Mouse (Mus musculus) C2C12 (cell line): ENCODE results near the gene Sgca.
A peak's percentile ranks its signal among the peaks of the same experiment; 100 is the strongest.

Experiments
- CTCF ChIP-seq: IDR thresholded peaks from one replicate; pipeline ENCODE4 v1.5.1; 2011; ENCODE audit not compliant: control insufficient read depth, insufficient read depth, insufficient read length
- MAX ChIP-seq: IDR thresholded peaks from one replicate; pipeline ENCODE4 v1.6.1; 2011; ENCODE audit warnings: mild to moderate bottlenecking, control low read depth
- MYOG ChIP-seq: IDR thresholded peaks from one replicate; pipeline ENCODE4 v1.6.1; 2011; ENCODE audit not compliant: control insufficient read depth, insufficient read length; ENCODE audit errors: extremely low read depth
- USF1 ChIP-seq: IDR thresholded peaks from one replicate; pipeline ENCODE4 v1.6.1; 2011; ENCODE audit warnings: low read depth, mild to moderate bottlenecking, control low read depth, moderate library complexity

DNA sequence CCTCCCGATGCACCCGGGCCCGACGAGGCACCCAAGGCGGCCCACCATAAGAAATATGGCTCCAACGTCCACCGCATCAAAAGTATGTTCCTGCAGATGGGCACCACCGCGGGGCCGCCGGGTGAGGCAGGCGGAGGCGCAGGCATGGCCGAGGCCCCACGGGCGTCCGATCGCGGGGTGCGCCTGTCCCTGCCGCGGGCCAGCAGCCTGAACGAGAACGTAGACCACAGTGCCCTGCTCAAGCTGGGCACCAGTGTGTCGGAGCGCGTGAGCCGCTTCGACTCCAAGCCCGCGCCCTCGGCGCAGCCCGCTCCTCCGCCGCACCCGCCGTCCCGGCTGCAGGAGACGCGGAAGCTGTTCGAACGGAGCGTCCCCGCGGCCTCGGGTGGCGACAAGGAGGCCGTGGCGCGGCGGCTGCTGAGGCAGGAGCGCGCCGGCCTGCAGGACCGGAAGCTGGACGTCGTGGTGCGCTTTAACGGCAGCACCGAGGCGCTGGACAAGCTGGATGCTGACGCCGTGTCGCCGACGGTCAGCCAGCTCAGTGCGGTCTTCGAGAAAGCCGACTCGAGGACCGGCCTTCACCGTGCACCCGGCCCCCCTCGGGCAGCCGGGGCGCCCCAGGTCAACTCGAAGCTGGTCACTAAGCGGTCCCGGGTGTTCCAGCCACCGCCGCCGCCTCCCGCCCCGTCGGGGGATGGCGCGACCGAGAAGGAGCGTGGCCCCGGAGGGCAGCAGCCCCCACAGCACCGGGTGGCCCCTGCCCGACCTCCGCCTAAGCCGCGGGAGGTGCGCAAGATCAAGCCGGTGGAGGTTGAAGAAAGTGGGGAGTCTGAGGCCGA, 15.7 kb upstream of the Sgca start:
- peak; percentile 10 for TF ChIP-seq MAX
- no peak for TF ChIP-seq CTCF
- no peak for TF ChIP-seq USF1
- no peak for TF ChIP-seq MYOG
